In the genomic region with DNA sequence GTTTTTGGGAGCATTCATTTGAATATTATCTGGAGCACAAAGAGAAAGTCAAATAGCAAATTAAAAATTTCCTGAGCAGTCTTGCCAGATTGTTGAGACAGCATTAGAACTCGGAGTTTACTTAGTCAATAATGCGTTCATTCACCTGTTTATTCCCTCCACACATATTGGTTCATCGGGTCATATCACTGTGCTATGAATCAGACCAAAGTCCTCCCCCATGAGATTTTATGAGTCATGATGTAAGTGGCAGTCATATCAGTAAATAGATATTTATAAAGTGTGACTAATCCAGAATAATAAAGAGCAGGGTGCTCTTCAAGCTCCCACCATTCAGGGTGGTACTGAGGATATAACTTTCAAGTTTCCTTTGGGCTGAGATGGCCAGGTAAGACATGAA, we compare ENCODE assay signal across 39 mouse cellular contexts. TPM values are rescaled to one million over a fixed set of nuclear protein-coding genes. Genes with fewer than 3 reads are reported as not detected.
"Had no signal": no experiment of that assay in that cellular context is flagged by ENCODE, and none has a peak within 500 bp of the region (broad histone marks: within the 10 kb centered on the region; RNA-seq: fewer than 3 reads in every experiment).

No protein-coding gene starts in this region.

- H3K27ac ChIP-seq: heart, adult 2 months; heart, embryonic 13.5 days; heart, embryonic 15.5 days; hindbrain, embryonic 10.5 days; hindbrain, embryonic 12.5 days; hindbrain, embryonic 14.5 days; kidney, embryonic 15.5 days; kidney, postnatal 0 days; limb, embryonic 13.5 days; limb, embryonic 15.5 days; liver, embryonic 12.5 days; liver, embryonic 14.5 days had no signal

- ATAC-seq: hindbrain, embryonic 16.5 days; inflammation-experienced regulatory T-cells, adult 6 months; liver, embryonic 12.5 days had no signal

- H3K9me3 ChIP-seq: heart, embryonic 13.5 days; heart, embryonic 15.5 days; hindbrain, embryonic 10.5 days; hindbrain, embryonic 12.5 days; kidney, embryonic 15.5 days; limb, embryonic 13.5 days; limb, embryonic 15.5 days; liver, embryonic 12.5 days had no signal

- H3K27me3 ChIP-seq: heart, embryonic 13.5 days; heart, embryonic 15.5 days; hindbrain, embryonic 12.5 days; kidney, embryonic 15.5 days; limb, embryonic 13.5 days; limb, embryonic 15.5 days; liver, embryonic 12.5 days had no signal

- H3K4me3 ChIP-seq: heart, adult 2 months; heart, embryonic 13.5 days; heart, embryonic 15.5 days; hindbrain, embryonic 10.5 days; hindbrain, embryonic 12.5 days; kidney, embryonic 15.5 days; limb, embryonic 13.5 days; limb, embryonic 15.5 days; liver, embryonic 12.5 days had no signal

- DNase-seq: gastrocnemius, postnatal 14 days; gastrocnemius, postnatal 36 days; heart, adult 11 months; heart, adult 2 months; heart, postnatal 14 days; heart, postnatal 36 days; kidney, adult 11 months; kidney, adult 2 months; kidney, adult 9 months; kidney, postnatal 14 days; kidney, postnatal 36 days; layer of hippocampus, adult 9-11 months; layer of hippocampus, postnatal 36 days; left cerebral cortex, postnatal 4 days had no signal

- H3K9ac ChIP-seq: heart, embryonic 13.5 days; heart, embryonic 15.5 days; hindbrain, embryonic 12.5 days; hindbrain, embryonic 14.5 days; kidney, embryonic 15.5 days; limb, embryonic 13.5 days; limb, embryonic 15.5 days; liver, embryonic 12.5 days; liver, embryonic 14.5 days had no signal

- H3K4me2 ChIP-seq: heart, embryonic 11.5 days; heart, embryonic 13.5 days; heart, embryonic 15.5 days; hindbrain, embryonic 12.5 days; hindbrain, embryonic 14.5 days; kidney, embryonic 15.5 days; limb, embryonic 13.5 days; limb, embryonic 15.5 days; liver, embryonic 12.5 days had no signal

- H3K4me1 ChIP-seq: heart, embryonic 13.5 days; heart, embryonic 15.5 days; hindbrain, embryonic 10.5 days; hindbrain, embryonic 12.5 days; kidney, embryonic 15.5 days; limb, embryonic 13.5 days; limb, embryonic 15.5 days; liver, embryonic 12.5 days had no signal

- H3K36me3 ChIP-seq: heart, embryonic 13.5 days; heart, embryonic 15.5 days; hindbrain, embryonic 10.5 days; hindbrain, embryonic 12.5 days; kidney, embryonic 15.5 days; limb, embryonic 13.5 days; limb, embryonic 15.5 days; liver, embryonic 12.5 days had no signal

RNA-seq across cellular contexts. Expression of gene Clca2, which starts 26.9 kb away (rescaled TPM):
- total RNA-seq: layer of hippocampus, adult 18-20 months; layer of hippocampus, adult 8-10 months; layer of hippocampus, postnatal 36 days; left cerebral cortex, adult 18-20 months; left cerebral cortex, adult 8-10 months; left cerebral cortex, postnatal 25 days; left cerebral cortex, postnatal 4 days; liver, adult 2 months had no signal
- polyA plus RNA-seq: hindbrain, embryonic 16.5 days; inflammation-experienced regulatory T-cells, adult 6 months; liver, adult 2 months; liver, embryonic 12.5 days; liver, embryonic 14.5 days had no signal

RNA-seq across cellular contexts. Expression of gene Clca1, which starts 39.8 kb away (rescaled TPM):
- total RNA-seq: gastrocnemius, adult 18-20 months; gastrocnemius, adult 8-10 months; gastrocnemius, postnatal 14 days; gastrocnemius, postnatal 36 days; heart, adult 2 months; heart, postnatal 36 days; layer of hippocampus, adult 8-10 months; layer of hippocampus, postnatal 14 days; layer of hippocampus, postnatal 36 days; left cerebral cortex, adult 18-20 months; left cerebral cortex, adult 8-10 months; left cerebral cortex, postnatal 10 days; left cerebral cortex, postnatal 25 days; left cerebral cortex, postnatal 4 days; liver, adult 2 months had no signal
- polyA plus RNA-seq: heart, embryonic 11.5 days; heart, embryonic 13.5 days; heart, embryonic 15.5 days; heart, postnatal 0 days; hindbrain, embryonic 10.5 days; hindbrain, embryonic 12.5 days; hindbrain, embryonic 14.5 days; hindbrain, embryonic 16.5 days; inflammation-experienced regulatory T-cells, adult 6 months; kidney, postnatal 0 days; liver, embryonic 14.5 days had no signal
